Mouse (Mus musculus): ENCODE data around the gene Lrrc29.

GRCm38 (mm10) chr8:105330325-105330724 is 4.2 kb upstream of the Lrrc29 start:
- no peak for TF ChIP-seq CTCF (IDR thresholded peaks at IDR 0.05; ENCODE audit: low read depth)
- no peak for TF ChIP-seq EP300 (IDR thresholded peaks at IDR 0.05; ENCODE audit: low read depth)

Data from heart, postnatal 0 days (tissue).